Mouse (Mus musculus): ENCODE measurements around the gene Arvcf. TPM values are rescaled to one million over a fixed set of nuclear protein-coding genes. Genes with fewer than 3 reads are reported as not detected.

The Arvcf gene
- polyA plus RNA-seq, 1 experiment: 13.7 TPM

GRCm38 (mm10) chr16:18410418-18410817, 62.4 kb downstream of the Arvcf start:
- no peak for TF ChIP-seq CTCF (IDR thresholded peaks at IDR 0.05; ENCODE audit: control insufficient read depth, insufficient read depth, low read length)
- TF ChIP-seq POLR2A (IDR thresholded peaks at IDR 0.05; ENCODE audit: borderline replicate concordance, control insufficient read depth, low read depth, low read length): no peak
- Histone ChIP-seq H3K4me1 (ENCODE audit: control insufficient read depth, insufficient read depth, low read length) (peaks cover 13% of the 10 kb centered on the region), H3K27ac (ENCODE audit: control insufficient read depth, insufficient read depth, low read depth, low read length, poor library complexity) (no peak overlapping the region), H3K4me3 (replicated peaks; ENCODE audit: control insufficient read depth, low read depth, low read length) (no peak overlapping the region)
- WGBS: 94% methylated on average over 5 of the region's 5 CpGs

GRCm38 (mm10) chr16:18411026-18411649, 63.2 kb downstream of the Arvcf start:
- TF ChIP-seq CTCF (IDR thresholded peaks at IDR 0.05; ENCODE audit: control insufficient read depth, insufficient read depth, low read length): no peak
- TF ChIP-seq POLR2A (IDR thresholded peaks at IDR 0.05; ENCODE audit: borderline replicate concordance, control insufficient read depth, low read depth, low read length): no peak
- H3K4me3 ChIP-seq (replicated peaks; ENCODE audit: control insufficient read depth, low read depth, low read length): no peak overlapping the region
- H3K27ac ChIP-seq (ENCODE audit: control insufficient read depth, insufficient read depth, low read depth, low read length, poor library complexity): peak overlapping the region; percentile 14
- 91% methylated on average over 13 of the region's 13 CpGs for WGBS
- H3K4me1 ChIP-seq (ENCODE audit: control insufficient read depth, insufficient read depth, low read length): peaks cover 13% of the 10 kb centered on the region

- WGBS: 19% methylated on average over 12 of the region's 12 CpGs
- Histone ChIP-seq H3K4me1 (ENCODE audit: control insufficient read depth, insufficient read depth, low read length) (peaks cover 15% of the 10 kb centered on the region), H3K27ac (ENCODE audit: control insufficient read depth, insufficient read depth, low read depth, low read length, poor library complexity) (peak overlapping the region; percentile 14)
Measured at GRCm38 (mm10) chr16:18411802-18412476, 64.0 kb downstream of the Arvcf start.

GRCm38 (mm10) chr16:18413032-18413816, 65.2 kb downstream of the Arvcf start:
- Histone ChIP-seq H3K27ac (ENCODE audit: control insufficient read depth, insufficient read depth, low read depth, low read length, poor library complexity) (peak overlapping the region; percentile 11; the same call in 1 of the 2 replicates), H3K4me1 (ENCODE audit: control insufficient read depth, insufficient read depth, low read length) (peaks cover 15% of the 10 kb centered on the region), H3K4me3 (replicated peaks; ENCODE audit: control insufficient read depth, low read depth, low read length) (no peak overlapping the region)
- TF ChIP-seq POLR2A (IDR thresholded peaks at IDR 0.05; ENCODE audit: borderline replicate concordance, control insufficient read depth, low read depth, low read length) (no peak), CTCF (IDR thresholded peaks at IDR 0.05; ENCODE audit: control insufficient read depth, insufficient read depth, low read length) (no peak)
- 46% methylated on average over 7 of the region's 7 CpGs for WGBS

More at GRCm38 (mm10) chr16:18411802-18412476, 64.0 kb downstream of the Arvcf start:
- no peak overlapping the region for H3K4me3 ChIP-seq (replicated peaks; ENCODE audit: control insufficient read depth, low read depth, low read length)
- TF ChIP-seq CTCF (IDR thresholded peaks at IDR 0.05; ENCODE audit: control insufficient read depth, insufficient read depth, low read length): no peak
- TF ChIP-seq POLR2A (IDR thresholded peaks at IDR 0.05; ENCODE audit: borderline replicate concordance, control insufficient read depth, low read depth, low read length): no peak

GRCm38 (mm10) chr16:18416094-18416761, 68.2 kb downstream of the Arvcf start:
- no peak overlapping the region for H3K4me3 ChIP-seq (replicated peaks; ENCODE audit: control insufficient read depth, low read depth, low read length)
- H3K4me1 ChIP-seq (ENCODE audit: control insufficient read depth, insufficient read depth, low read length): peaks cover 17% of the 10 kb centered on the region
- TF ChIP-seq CTCF (IDR thresholded peaks at IDR 0.05; ENCODE audit: control insufficient read depth, insufficient read depth, low read length): no peak
- no peak for TF ChIP-seq POLR2A (IDR thresholded peaks at IDR 0.05; ENCODE audit: borderline replicate concordance, control insufficient read depth, low read depth, low read length)
- 39% methylated on average over 18 of the region's 18 CpGs for WGBS
- peak overlapping the region; percentile 40 for H3K27ac ChIP-seq (ENCODE audit: control insufficient read depth, insufficient read depth, low read depth, low read length, poor library complexity)

- no peak overlapping the region for H3K4me3 ChIP-seq (replicated peaks; ENCODE audit: control insufficient read depth, low read depth, low read length)
- H3K4me1 ChIP-seq (ENCODE audit: control insufficient read depth, insufficient read depth, low read length): peaks cover 11% of the 10 kb centered on the region
- H3K27ac ChIP-seq (ENCODE audit: control insufficient read depth, insufficient read depth, low read depth, low read length, poor library complexity): peak overlapping the region; percentile 40
- TF ChIP-seq CTCF (IDR thresholded peaks at IDR 0.05; ENCODE audit: control insufficient read depth, insufficient read depth, low read length) (no peak), POLR2A (IDR thresholded peaks at IDR 0.05; ENCODE audit: borderline replicate concordance, control insufficient read depth, low read depth, low read length) (no peak)
- WGBS: 74% methylated on average over 3 of the region's 3 CpGs
Measured at GRCm38 (mm10) chr16:18416837-18417236, 68.9 kb downstream of the Arvcf start.

- H3K4me3 ChIP-seq (replicated peaks; ENCODE audit: control insufficient read depth, low read depth, low read length): no peak overlapping the region
- TF ChIP-seq POLR2A (IDR thresholded peaks at IDR 0.05; ENCODE audit: borderline replicate concordance, control insufficient read depth, low read depth, low read length): no peak
- no peak for TF ChIP-seq CTCF (IDR thresholded peaks at IDR 0.05; ENCODE audit: control insufficient read depth, insufficient read depth, low read length)
- H3K27ac ChIP-seq (ENCODE audit: control insufficient read depth, insufficient read depth, low read depth, low read length, poor library complexity): no peak overlapping the region
- peaks cover 9% of the 10 kb centered on the region for H3K4me1 ChIP-seq (ENCODE audit: control insufficient read depth, insufficient read depth, low read length)
- WGBS: 86% methylated on average over 5 of the region's 5 CpGs
Measured at GRCm38 (mm10) chr16:18417491-18417890, 69.5 kb downstream of the Arvcf start.
